In genomic region chr15:102295633-102296367, GRCm38 (mm10) we compare ENCODE assay signal across 8 mouse cellular contexts. TPM values are rescaled to one million over a fixed set of nuclear protein-coding genes. Genes with fewer than 3 reads are reported as not detected.
DNase-seq lines count a peak whose midpoint lies in the region; ATAC-seq lines count a peak whose summit lies in the region.

Gene Espl1 (plus strand): TSS chr15:102296266.

- peaks cover 11% of the 10 kb centered on the region for H3K4me1 ChIP-seq in forebrain, embryonic 10.5 days
- peaks cover 9% of the 10 kb centered on the region for H3K4me1 ChIP-seq in heart, embryonic 16.5 days (ENCODE audit: control insufficient read depth, insufficient read depth, low read length)
- H3K4me1 ChIP-seq in liver, embryonic 15.5 days (replicated peaks) = peaks cover 35% of the 10 kb centered on the region
- peaks cover 7% of the 10 kb centered on the region for H3K4me1 ChIP-seq in neural tube, embryonic 12.5 days

- peaks cover 31% of the 10 kb centered on the region for H3K36me3 ChIP-seq in forebrain, embryonic 10.5 days (replicated peaks)
- peaks cover 13% of the 10 kb centered on the region for H3K36me3 ChIP-seq in heart, embryonic 16.5 days (ENCODE audit: control insufficient read depth, insufficient read depth)
- H3K36me3 ChIP-seq in liver, embryonic 15.5 days (replicated peaks) = peaks cover 32% of the 10 kb centered on the region
- H3K36me3 ChIP-seq in neural tube, embryonic 12.5 days = peaks cover 21% of the 10 kb centered on the region

- ATAC-seq in CD4-positive, CD25-positive, alpha-beta regulatory T cell, adult 4 months = peak; percentile 100
- peak; percentile 98 for ATAC-seq in heart, embryonic 16.5 days (replicated peaks; ENCODE audit: extremely low read depth, insufficient read depth, low FRiP score)
- ATAC-seq in liver, embryonic 15.5 days (ENCODE audit: insufficient read depth) = peak; percentile 96
- ATAC-seq in neural tube, embryonic 12.5 days (ENCODE audit: low FRiP score, low read depth) = peak; percentile 97

- peak within 1 kb of the TSS; percentile 89 for H3K4me3 ChIP-seq in forebrain, embryonic 10.5 days
- peak within 1 kb of the TSS; percentile 84 for H3K4me3 ChIP-seq in heart, embryonic 16.5 days (ENCODE audit: low read length)
- H3K4me3 ChIP-seq in liver, embryonic 15.5 days (replicated peaks) = peak within 1 kb of the TSS; percentile 99
- peak within 1 kb of the TSS; percentile 62 for H3K4me3 ChIP-seq in neural tube, embryonic 12.5 days

- peak within 1 kb of the TSS; percentile 95 for H3K4me2 ChIP-seq in heart, embryonic 16.5 days (ENCODE audit: low read depth, low read length)
- peak within 1 kb of the TSS; percentile 76 for H3K4me2 ChIP-seq in liver, embryonic 15.5 days
- H3K4me2 ChIP-seq in neural tube, embryonic 12.5 days (replicated peaks) = peak within 1 kb of the TSS; percentile 93

- peak within 1 kb of the TSS; percentile 79 for H3K9ac ChIP-seq in heart, embryonic 16.5 days (ENCODE audit: low read length)
- H3K9ac ChIP-seq in liver, embryonic 15.5 days = peak within 1 kb of the TSS; percentile 86
- peak within 1 kb of the TSS; percentile 55; the same call in 1 of the 2 replicates for H3K9ac ChIP-seq in neural tube, embryonic 12.5 days

- DNase-seq in c-Kit-negative CD71-positive TER-119-positive erythroid progenitor cells, embryonic 14.5 days (ENCODE audit: low read depth, low spot score) = peak; percentile 89
- DNase-seq in forebrain, embryonic 10.5 days (ENCODE audit: extremely low spot score, low spot score) = peak; percentile 98
- peak; percentile 96 to 97 for DNase-seq in kidney, postnatal 36 days
- DNase-seq in telencephalon, adult 2 months (ENCODE audit: low read depth, low spot score) = peak; percentile 77

- no peaks in the 10 kb centered on the region for H3K27me3 ChIP-seq in forebrain, embryonic 10.5 days (ENCODE audit: poor library complexity, severe bottlenecking)
- no peaks in the 10 kb centered on the region for H3K27me3 ChIP-seq in heart, embryonic 16.5 days (ENCODE audit: control insufficient read depth, insufficient read depth, low read length)
- H3K27me3 ChIP-seq in liver, embryonic 15.5 days = no peaks in the 10 kb centered on the region
- H3K27me3 ChIP-seq in neural tube, embryonic 12.5 days (replicated peaks) = no peaks in the 10 kb centered on the region

- 7% methylated on average over 25 of the region's 25 CpGs for WGBS in forebrain, embryonic 10.5 days
- 7% methylated on average over 25 of the region's 25 CpGs for WGBS in heart, embryonic 16.5 days
- WGBS in liver, embryonic 15.5 days (ENCODE audit: insufficient replicate concordance) = 6% methylated on average over 25 of the region's 25 CpGs
- WGBS in neural tube, embryonic 12.5 days = 8% methylated on average over 25 of the region's 25 CpGs

- H3K27ac ChIP-seq in forebrain, embryonic 10.5 days = peak within 1 kb of the TSS; percentile 89
- H3K27ac ChIP-seq in heart, embryonic 16.5 days (ENCODE audit: low read length) = no peak within 1 kb of the TSS
- H3K27ac ChIP-seq in liver, embryonic 15.5 days (replicated peaks) = peak within 1 kb of the TSS; percentile 71
- no peak within 1 kb of the TSS for H3K27ac ChIP-seq in neural tube, embryonic 12.5 days

- H3K9me3 ChIP-seq in forebrain, embryonic 10.5 days = no peaks in the 10 kb centered on the region
- H3K9me3 ChIP-seq in heart, embryonic 16.5 days (replicated peaks; ENCODE audit: control insufficient read depth, low read length) = no peaks in the 10 kb centered on the region
- H3K9me3 ChIP-seq in liver, embryonic 15.5 days (replicated peaks) = no peaks in the 10 kb centered on the region
- H3K9me3 ChIP-seq in neural tube, embryonic 12.5 days = no peaks in the 10 kb centered on the region

RNA-seq across cellular contexts. Expression of gene Espl1, which starts in this region (rescaled TPM):
- polyA plus RNA-seq in CD4-positive, CD25-positive, alpha-beta regulatory T cell, adult 4 months (2017; shearing (Covaris generic)) = 1 to 10 TPM; 1.5 to 6.7 TPM
- polyA plus RNA-seq in forebrain, embryonic 10.5 days (2016; fragmentation: Nextera tagmentation; extraction: Ambion mirVana) = 55.6 and 59.9 TPM in 2 replicates
- polyA plus RNA-seq in heart, embryonic 16.5 days (2015; fragmentation: Nextera tagmentation; extraction: Ambion mirVana) = 18.2 and 21.1 TPM in 2 replicates
- polyA plus RNA-seq in liver, embryonic 15.5 days (2015; fragmentation: Nextera tagmentation; extraction: Ambion mirVana) = 23.0 and 24.6 TPM in 2 replicates
- 22.5 and 25.4 TPM in 2 replicates for polyA plus RNA-seq in neural tube, embryonic 12.5 days (2016; fragmentation: Nextera tagmentation; extraction: Ambion mirVana)

Comparison
In these comparisons a context has a peak if more than half of its experiments do, and no peak if none do; other contexts are left out.
1. H3K27ac ChIP-seq: peak in forebrain, embryonic 10.5 days (single experiment) and liver, embryonic 15.5 days (single experiment); none in heart, embryonic 16.5 days (single experiment) and neural tube, embryonic 12.5 days (single experiment).
2. Peak in every context shown above with its lines, with median percentiles within 50 percentile points of each other: ATAC-seq, DNase-seq, H3K4me3 ChIP-seq, H3K4me2 ChIP-seq and H3K9ac ChIP-seq.